Mouse (Mus musculus) midbrain, embryonic 11.5 days (tissue): Measurements from ENCODE around the gene Dlg4. TPM values are rescaled to one million over a fixed set of nuclear protein-coding genes. Genes with fewer than 3 reads are reported as not detected.

Source experiments
- ATAC-seq: fragments of 200-750 bp; cut with Nextera tagmentation; 2 replicates; pipeline ENCODE4 v1.8.0; 2017; ENCODE audit warnings: moderate TSS enrichment, moderate library complexity; ENCODE audit not compliant: low FRiP score
- DNase-seq: peaks from one replicate; pipeline ENCODE4 v3.0.0; 2015; ENCODE audit warnings: low spot score; ENCODE audit errors: missing footprints
- H3K27ac ChIP-seq: fragments of 300-500 bp; sonication (generic); 2 replicates; pipeline ENCODE4 v1.5.1; 2014; ENCODE audit warnings: low read depth, low read length
- H3K27me3 ChIP-seq: fragments of 300-500 bp; sonication (generic); 2 replicates; pipeline ENCODE4 v1.6.1; 2014; ENCODE audit warnings: mild to moderate bottlenecking, low read length, moderate library complexity, mixed read lengths; ENCODE audit not compliant: control insufficient read depth, insufficient read depth
- H3K36me3 ChIP-seq: fragments of 300-500 bp; sonication (generic); 2 replicates; pipeline ENCODE4 v1.6.1; 2014; ENCODE audit warnings: mild to moderate bottlenecking, low read length, moderate library complexity, mixed read lengths; ENCODE audit not compliant: control insufficient read depth, insufficient read depth
- H3K4me1 ChIP-seq: fragments of 300-500 bp; sonication (generic); 2 replicates; pipeline ENCODE4 v1.6.1; 2014; ENCODE audit warnings: low read length; ENCODE audit not compliant: control insufficient read depth, insufficient read depth
- H3K4me2 ChIP-seq: fragments of 300-500 bp; sonication (generic); 2 replicates; pipeline ENCODE4 v1.6.1; 2014; ENCODE audit warnings: mild to moderate bottlenecking, moderate library complexity
- H3K4me3 ChIP-seq: fragments of 300-500 bp; sonication (generic); 2 replicates; pipeline ENCODE4 v1.5.1; 2014; ENCODE audit warnings: low read depth, low read length
- H3K9ac ChIP-seq: fragments of 300-500 bp; sonication (generic); 2 replicates; pipeline ENCODE4 v1.6.1; 2014; ENCODE audit warnings: low read length
- H3K9me3 ChIP-seq: fragments of 300-500 bp; sonication (generic); 2 replicates; pipeline ENCODE4 v1.6.1; 2016; ENCODE audit warnings: low read length; ENCODE audit not compliant: control insufficient read depth
- WGBS: fragments of 180-500 bp; shearing (Covaris S2); extraction: QIAGEN DNeasy Blood & Tissue Kit; methylation state at CpG from one replicate; pipeline ENCODE4 v1.1.7; 2014; 5-methylcytosine and 5-hydroxymethylcytosine counted together
- polyA plus RNA-seq: library from polyadenylated mRNA; unstranded; fragments of >200 nt; fragmentation: Nextera tagmentation; extraction: Ambion mirVana; gene quantifications from 2 replicates; pipeline ENCODE4 v1.2.1, GENCODE M21; 2014

Dlg4 gene
- polyA plus RNA-seq, 1 experiment from 2014 or later, result 15.2 TPM

DNA sequence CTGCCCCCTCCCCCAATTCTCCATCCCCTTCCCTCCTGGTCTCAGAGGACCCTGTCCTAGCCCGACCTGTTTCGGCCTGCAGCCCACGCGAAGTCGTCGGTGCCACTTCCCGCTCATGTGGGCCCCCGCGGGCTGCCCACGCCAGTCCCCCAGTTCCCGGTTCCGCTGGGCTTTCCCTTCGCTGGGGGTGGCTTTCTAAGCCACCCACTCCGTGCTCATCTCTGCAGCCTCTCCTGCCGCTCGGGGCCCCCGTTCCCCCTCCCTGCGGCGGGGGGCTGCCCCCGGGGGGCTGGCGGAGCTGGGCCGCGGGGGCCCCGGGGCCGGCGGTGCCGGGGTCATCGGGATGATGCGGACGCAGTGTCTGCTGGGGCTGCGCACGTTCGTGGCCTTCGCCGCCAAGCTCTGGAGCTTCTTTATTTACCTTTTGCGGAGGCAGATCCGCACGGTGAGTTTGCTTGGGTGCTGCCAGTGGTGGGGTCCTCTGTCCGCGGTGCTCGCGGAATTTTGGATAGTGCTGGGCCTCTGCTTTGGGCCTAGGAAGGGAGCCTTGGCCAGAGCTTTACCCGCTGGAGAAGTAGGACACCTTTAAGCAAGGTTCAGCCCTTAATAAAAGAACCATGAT, 35.5 kb upstream of the Dlg4 start, which contains the start of gene Ctdnep1:
Gene Ctdnep1, plus strand, starts transcription at position 16 of the 622 bp plus-strand sequence.
- peak within 1 kb of the TSS; percentile 99 for H3K4me3 ChIP-seq
- ATAC-seq (peak; percentile 72), DNase-seq (no peak)
- H3K27me3 ChIP-seq, result no peaks in the 10 kb centered on the region
- peak within 1 kb of the TSS; percentile 97 for H3K27ac ChIP-seq
- no peaks in the 10 kb centered on the region for H3K9me3 ChIP-seq
- under 1% methylated on average over 41 of the region's 43 CpGs for WGBS
- peak within 1 kb of the TSS; percentile 81 for H3K4me2 ChIP-seq
- peak within 1 kb of the TSS; percentile 99 for H3K9ac ChIP-seq
- H3K4me1 ChIP-seq, result peaks cover 24% of the 10 kb centered on the region
- peaks cover 10% of the 10 kb centered on the region for H3K36me3 ChIP-seq

DNA sequence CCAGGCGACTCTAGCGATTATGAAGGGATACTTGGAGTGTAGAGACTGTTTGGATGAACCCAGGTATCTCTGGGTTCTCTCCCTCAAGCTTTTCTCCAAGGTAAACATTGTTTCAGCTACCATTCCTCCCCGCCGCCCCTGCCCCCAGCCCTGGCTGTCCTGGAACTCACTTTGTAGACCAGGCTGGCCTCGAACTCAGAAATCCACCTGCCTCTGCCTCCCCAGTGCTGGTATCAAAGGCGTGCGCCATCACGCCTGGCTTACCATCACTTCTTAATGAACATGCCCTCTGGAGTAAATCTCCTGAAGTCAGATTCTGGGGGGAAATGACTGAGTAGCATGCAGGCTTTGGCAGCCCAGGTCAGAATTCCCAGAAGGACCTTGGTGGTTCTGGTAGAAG, 34.5 kb upstream of the Dlg4 start, which contains the start of gene Elp5:
Gene Elp5, minus strand, starts transcription at position 293 of the 400 bp plus-strand sequence.
- DNase-seq, result no peak
- no peak for ATAC-seq
- peak within 1 kb of the TSS; percentile 81 for H3K4me2 ChIP-seq
- H3K4me3 ChIP-seq, result peak within 1 kb of the TSS; percentile 99
- 65% methylated on average over 8 of the region's 8 CpGs for WGBS
- no peaks in the 10 kb centered on the region for H3K9me3 ChIP-seq
- no peaks in the 10 kb centered on the region for H3K27me3 ChIP-seq
- peak within 1 kb of the TSS; percentile 97 for H3K27ac ChIP-seq
- H3K9ac ChIP-seq, result peak within 1 kb of the TSS; percentile 99
- peaks cover 10% of the 10 kb centered on the region for H3K36me3 ChIP-seq
- H3K4me1 ChIP-seq, result peaks cover 24% of the 10 kb centered on the region

DNA sequence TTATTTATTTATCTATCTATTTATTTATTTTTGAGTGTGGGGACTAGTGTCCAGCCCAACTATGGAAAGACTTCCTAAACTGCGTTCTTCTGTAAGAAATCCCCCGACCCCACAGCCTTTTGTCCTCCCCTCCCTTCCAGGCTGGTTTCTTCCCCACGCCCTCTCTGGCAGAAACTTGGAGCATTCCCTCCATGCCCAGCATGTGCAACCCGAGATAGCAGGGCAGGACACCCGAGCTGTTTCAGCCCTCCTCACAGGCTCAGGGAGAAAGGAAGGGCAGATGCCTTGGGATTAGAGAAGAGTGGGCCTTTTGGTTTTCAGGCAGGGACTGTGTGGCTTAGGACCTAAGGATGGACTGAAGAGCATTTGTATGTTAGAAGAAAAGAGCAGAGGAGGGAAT, 33.9 kb upstream of the Dlg4 start:
- DNase-seq, result no peak
- WGBS, result 40% methylated on average over 5 of the region's 5 CpGs
- peak overlapping the region; percentile 12 for H3K4me3 ChIP-seq
- ATAC-seq, result no peak
- peak overlapping the region; percentile 81 for H3K4me2 ChIP-seq
- no peaks in the 10 kb centered on the region for H3K9me3 ChIP-seq
- no peaks in the 10 kb centered on the region for H3K27me3 ChIP-seq
- no peak overlapping the region for H3K27ac ChIP-seq
- peaks cover 24% of the 10 kb centered on the region for H3K4me1 ChIP-seq
- H3K36me3 ChIP-seq, result peaks cover 10% of the 10 kb centered on the region; the same call in 1 of the 2 replicates
- peak overlapping the region; percentile 50 for H3K9ac ChIP-seq

DNA sequence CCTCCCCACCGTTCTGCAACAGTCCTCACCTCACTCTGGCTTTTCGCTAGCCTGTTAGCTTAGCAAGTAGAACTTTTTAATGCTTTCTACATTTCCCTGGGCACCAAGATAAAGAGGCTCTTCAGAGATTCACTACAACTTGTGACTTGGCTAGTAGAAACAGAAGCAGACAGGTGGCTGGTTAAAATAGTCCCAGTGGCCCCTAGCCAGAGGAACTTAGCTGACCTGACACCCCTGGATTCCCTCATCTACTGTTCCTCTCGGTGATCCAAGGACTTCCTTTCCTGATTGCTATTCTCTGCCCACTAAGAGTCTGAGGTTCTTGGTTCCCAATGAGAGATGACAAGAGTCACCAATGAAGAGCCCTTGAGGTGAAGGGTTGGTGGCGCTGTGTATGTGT, 33.4 kb upstream of the Dlg4 start:
- H3K4me2 ChIP-seq, result peak overlapping the region; percentile 81; the same call in 1 of the 2 replicates
- 85% methylated on average over 4 of the region's 4 CpGs for WGBS
- H3K27me3 ChIP-seq, result no peaks in the 10 kb centered on the region
- DNase-seq, result no peak
- no peak overlapping the region for H3K27ac ChIP-seq
- H3K9ac ChIP-seq, result peak overlapping the region; percentile 14; the same call in 1 of the 2 replicates
- peaks cover 10% of the 10 kb centered on the region; the same call in 1 of the 2 replicates for H3K36me3 ChIP-seq
- H3K9me3 ChIP-seq, result no peaks in the 10 kb centered on the region
- H3K4me1 ChIP-seq, result peaks cover 24% of the 10 kb centered on the region
- no peak overlapping the region for H3K4me3 ChIP-seq
- ATAC-seq, result no peak

DNA sequence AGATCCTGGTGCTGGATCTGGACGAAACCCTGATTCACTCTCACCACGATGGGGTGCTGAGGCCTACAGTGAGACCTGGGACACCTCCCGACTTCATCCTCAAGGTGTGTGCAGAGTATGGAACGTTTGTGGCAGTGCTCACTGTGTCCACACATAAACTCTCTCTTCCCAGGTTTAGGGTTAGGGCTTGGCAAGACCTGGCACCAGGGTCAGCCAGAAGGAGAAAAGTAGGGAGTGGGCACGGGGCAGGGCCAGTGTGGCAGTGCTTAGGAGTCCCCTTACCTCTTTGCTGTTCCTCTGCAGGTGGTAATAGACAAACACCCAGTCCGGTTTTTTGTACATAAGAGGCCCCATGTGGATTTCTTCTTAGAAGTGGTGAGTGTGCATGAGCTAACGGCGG, 32.3 kb upstream of the Dlg4 start:
- 91% methylated on average over 8 of the region's 8 CpGs for WGBS
- Histone ChIP-seq H3K4me3 (no peak overlapping the region), H3K4me1 (peaks cover 21% of the 10 kb centered on the region), H3K4me2 (no peak overlapping the region), H3K9me3 (no peaks in the 10 kb centered on the region), H3K27ac (no peak overlapping the region), H3K36me3 (peaks cover 18% of the 10 kb centered on the region), H3K27me3 (no peaks in the 10 kb centered on the region), H3K9ac (no peak overlapping the region)
- no peak for DNase-seq
- ATAC-seq, result no peak

DNA sequence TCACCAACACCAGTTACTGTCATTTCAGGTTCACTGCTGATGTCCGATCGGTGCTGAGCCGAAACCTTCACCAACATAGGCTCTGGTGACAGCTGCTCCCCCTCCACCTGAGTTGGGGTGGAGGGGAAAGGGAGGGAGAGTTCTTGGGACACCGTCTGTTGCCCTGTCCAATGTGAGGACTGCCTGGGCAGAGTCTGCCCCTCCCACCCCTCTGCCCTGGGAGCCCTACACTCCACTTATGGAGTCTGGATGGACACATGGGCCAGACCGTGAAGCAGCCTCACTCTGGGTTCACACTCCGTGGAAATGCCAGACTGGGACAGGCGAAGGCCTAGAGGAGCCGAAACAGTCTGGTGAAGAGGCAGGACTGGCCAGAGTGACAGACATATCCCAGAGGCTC, 26.8 kb upstream of the Dlg4 start:
- no peak overlapping the region for H3K27ac ChIP-seq
- no peaks in the 10 kb centered on the region for H3K27me3 ChIP-seq
- H3K4me3 ChIP-seq, result no peak overlapping the region
- peaks cover 8% of the 10 kb centered on the region for H3K4me1 ChIP-seq
- H3K36me3 ChIP-seq, result peaks cover 14% of the 10 kb centered on the region
- no peak overlapping the region for H3K9ac ChIP-seq
- no peak overlapping the region for H3K4me2 ChIP-seq
- ATAC-seq, result no peak
- DNase-seq, result no peak
- WGBS, result 92% methylated on average over 8 of the region's 8 CpGs
- no peaks in the 10 kb centered on the region for H3K9me3 ChIP-seq

DNA sequence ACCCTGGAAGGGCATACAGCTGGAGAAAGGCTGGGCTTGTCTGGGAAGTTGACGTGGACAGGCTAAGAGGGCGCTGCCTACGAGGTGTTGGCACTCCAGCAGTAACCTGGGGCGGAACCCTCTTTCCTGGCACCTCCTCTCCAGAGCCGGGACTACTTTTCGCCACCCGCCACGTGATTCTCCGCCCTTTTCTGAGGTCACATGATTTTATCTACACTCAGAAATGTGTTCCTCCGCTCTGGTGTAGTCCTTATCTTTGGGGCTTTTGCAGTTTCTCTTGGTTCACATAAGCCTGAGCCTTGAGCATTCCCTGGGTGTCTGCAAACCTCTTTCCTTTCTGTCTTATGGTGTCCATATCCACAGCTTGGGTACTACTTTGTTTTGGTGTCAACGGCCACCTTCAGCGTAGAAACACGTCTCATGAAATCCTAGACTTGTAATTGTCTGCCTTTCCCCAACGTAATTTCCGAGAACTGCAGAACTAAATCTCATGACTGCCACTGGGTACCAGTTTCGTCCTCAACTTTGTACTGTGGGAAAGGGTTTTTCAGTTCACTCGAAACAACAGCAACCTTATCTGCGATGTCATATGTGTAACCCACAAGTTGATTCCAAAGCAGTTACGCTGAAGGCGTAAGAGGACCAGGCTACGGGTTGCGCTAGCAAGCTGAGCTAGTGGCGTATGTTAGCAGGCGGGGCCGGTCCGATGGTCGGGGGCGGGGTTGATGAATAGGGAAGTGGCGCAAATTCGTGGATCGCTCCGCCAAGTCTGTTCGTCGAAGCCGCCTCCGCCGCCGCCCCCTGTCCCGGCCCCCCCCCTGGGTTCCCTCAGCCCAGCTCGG, 25.7 kb upstream of the Dlg4 start, which contains the start of gene Gabarap:
Gene Gabarap, plus strand, starts transcription at position 294 of the 842 bp plus-strand sequence.
- ATAC-seq (peak; percentile 68), DNase-seq (peak; percentile 99)
- peak within 1 kb of the TSS; percentile 83 for H3K9ac ChIP-seq
- H3K27ac ChIP-seq, result peak within 1 kb of the TSS; percentile 89
- H3K36me3 ChIP-seq, result peaks cover 9% of the 10 kb centered on the region
- WGBS, result under 1% methylated on average over 40 of the region's 40 CpGs
- no peaks in the 10 kb centered on the region for H3K9me3 ChIP-seq
- H3K4me2 ChIP-seq, result peak within 1 kb of the TSS; percentile 78
- H3K27me3 ChIP-seq, result no peaks in the 10 kb centered on the region
- H3K4me3 ChIP-seq, result peak within 1 kb of the TSS; percentile 64
- H3K4me1 ChIP-seq, result peaks cover 8% of the 10 kb centered on the region

DNA sequence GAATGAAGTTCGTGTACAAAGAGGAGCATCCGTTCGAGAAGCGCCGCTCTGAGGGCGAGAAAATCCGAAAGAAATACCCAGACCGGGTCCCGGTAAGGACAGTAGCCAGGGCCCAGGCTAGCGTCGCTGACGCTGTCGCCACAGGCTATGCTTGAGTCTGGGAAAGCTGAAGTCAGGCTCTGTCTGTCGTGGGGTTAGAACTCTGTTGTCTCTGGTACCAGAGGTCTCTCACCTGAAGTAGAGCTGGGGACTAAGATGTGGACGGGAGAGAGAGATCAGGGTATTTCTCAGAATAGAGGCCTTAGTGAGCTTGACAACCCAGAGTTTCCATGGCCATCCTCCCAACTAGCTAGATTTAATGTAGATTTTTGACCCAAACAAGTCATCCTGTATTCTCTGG, 25.0 kb upstream of the Dlg4 start:
- Histone ChIP-seq H3K4me1 (peaks cover 8% of the 10 kb centered on the region), H3K9me3 (no peaks in the 10 kb centered on the region), H3K9ac (peak overlapping the region; percentile 83), H3K4me2 (peak overlapping the region; percentile 78), H3K27ac (peak overlapping the region; percentile 89), H3K27me3 (no peaks in the 10 kb centered on the region), H3K36me3 (peaks cover 9% of the 10 kb centered on the region), H3K4me3 (peak overlapping the region; percentile 64)
- WGBS, result under 1% methylated on average over 15 of the region's 15 CpGs
- DNase-seq, result no peak
- peak; percentile 10; the same call in 1 of the 2 replicates for ATAC-seq

DNA sequence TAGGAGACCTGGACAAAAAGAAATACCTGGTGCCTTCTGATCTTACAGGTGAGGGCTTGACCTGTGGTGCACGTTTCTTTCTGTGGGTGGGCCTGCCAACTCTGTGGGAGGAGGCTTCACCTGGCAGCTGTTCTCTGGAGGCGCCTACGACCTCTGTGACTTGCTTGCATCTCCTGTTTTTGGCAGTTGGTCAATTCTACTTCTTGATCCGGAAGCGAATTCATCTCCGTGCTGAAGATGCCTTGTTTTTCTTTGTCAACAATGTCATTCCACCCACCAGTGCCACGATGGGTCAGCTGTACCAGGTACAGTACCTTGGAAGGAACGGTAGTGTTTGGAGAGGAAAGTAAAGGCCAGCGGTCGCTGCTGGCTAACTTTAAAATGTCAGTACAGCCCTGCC, 24.3 kb upstream of the Dlg4 start:
- Histone ChIP-seq H3K4me1 (peaks cover 8% of the 10 kb centered on the region), H3K9ac (peak overlapping the region; percentile 83; the same call in 1 of the 2 replicates), H3K9me3 (no peaks in the 10 kb centered on the region), H3K4me3 (peak overlapping the region; percentile 64), H3K27me3 (no peaks in the 10 kb centered on the region), H3K4me2 (peak overlapping the region; percentile 78), H3K36me3 (peaks cover 9% of the 10 kb centered on the region), H3K27ac (no peak overlapping the region)
- DNase-seq (no peak), ATAC-seq (no peak)
- 90% methylated on average over 10 of the region's 10 CpGs for WGBS
